Mouse (Mus musculus) spleen, adult 2 months (tissue): ENCODE measurements around the gene Nxn. TPM values are rescaled to one million over a fixed set of nuclear protein-coding genes. Genes with fewer than 3 reads are reported as not detected.

Experiments used
- DNase-seq, 2 experiments: peaks; one replicate each; pipeline versions ENCODE4 v3.0.0 to v3.0.0-alpha.2; 2012 to 2021; ENCODE audit warnings: low spot score in 2 of 2, low read depth in 1 of 2
- H3K27ac ChIP-seq: fragments of 200-500 bp; 2 replicates; pipeline ENCODE4 v1.5.1; 2012; ENCODE audit warnings: low read length, inconsistent platforms; ENCODE audit not compliant: insufficient read depth
- H3K27me3 ChIP-seq: fragments of 200-500 bp; 2 replicates; pipeline ENCODE4 v1.6.1; 2012; ENCODE audit warnings: mild to moderate bottlenecking, moderate library complexity, low read length, inconsistent platforms; ENCODE audit not compliant: control insufficient read depth, insufficient read depth
- H3K36me3 ChIP-seq: fragments of 200-500 bp; 2 replicates; pipeline ENCODE4 v1.6.1; 2012; ENCODE audit warnings: mild to moderate bottlenecking, low read length, inconsistent platforms; ENCODE audit not compliant: control insufficient read depth, insufficient read depth
- H3K4me1 ChIP-seq: fragments of 200-500 bp; 2 replicates; pipeline ENCODE4 v1.6.1; 2011; ENCODE audit warnings: inconsistent platforms; ENCODE audit not compliant: control insufficient read depth, insufficient read depth, insufficient read length
- H3K4me3 ChIP-seq: fragments of 200-500 bp; 2 replicates; pipeline ENCODE4 v1.5.1; 2011; ENCODE audit warnings: mild to moderate bottlenecking, inconsistent platforms; ENCODE audit not compliant: insufficient read depth, insufficient read length; ENCODE audit errors: extremely low read depth
- CTCF ChIP-seq: fragments of 200-500 bp; IDR thresholded peaks from 2 replicates; pipeline ENCODE4 v1.5.1; 2011; ENCODE audit warnings: mild to moderate bottlenecking, inconsistent platforms; ENCODE audit not compliant: insufficient read depth, insufficient read length, insufficient replicate concordance; ENCODE audit errors: extremely low read depth
- POLR2A ChIP-seq: fragments of 200-500 bp; IDR thresholded peaks from 2 replicates; pipeline ENCODE4 v1.6.1; 2011; ENCODE audit warnings: low read depth, low read length, inconsistent platforms
- whole genome bisulfite sequencing: fragments of 180-500 bp; shearing (Covaris S2); methylation state at CpG from one replicate; pipeline ENCODE4 v1.1.7; 2018; 5-methylcytosine and 5-hydroxymethylcytosine counted together
- polyA plus RNA-seq: library from polyadenylated mRNA; depleted of rRNA; stranded (reverse); fragments of >200 nt; gene quantifications from 2 replicates; pipeline ENCODE4 v1.2.3, GENCODE M21; 2012

Gene Nxn
- polyA plus RNA-seq, 1 experiment = 6.9 TPM

DNA sequence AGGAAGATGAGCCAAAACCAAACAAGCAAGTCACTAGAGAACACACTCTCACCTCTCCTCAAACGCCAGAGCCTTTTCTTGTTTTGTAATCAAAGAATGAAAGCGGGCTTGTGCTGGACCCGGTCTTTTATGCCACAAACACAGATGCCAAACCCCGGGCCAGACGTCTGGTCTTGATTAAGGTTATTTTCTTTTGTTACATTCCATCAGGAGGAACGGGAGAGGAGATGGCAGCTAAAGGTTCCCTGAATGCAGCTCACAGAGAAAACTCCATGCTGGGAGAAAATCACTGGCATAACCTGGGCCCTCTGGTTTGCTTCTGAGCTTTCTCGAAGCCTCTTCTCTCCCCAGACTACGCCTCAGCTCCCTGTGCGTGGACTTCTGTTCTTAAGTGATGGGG, 55.9 kb downstream of the Nxn start:
- Histone ChIP-seq H3K4me3 (no peak overlapping the region), H3K27ac (no peak overlapping the region), H3K27me3 (no peaks in the 10 kb centered on the region), H3K36me3 (no peaks in the 10 kb centered on the region), H3K4me1 (no peaks in the 10 kb centered on the region)
- TF ChIP-seq CTCF = no peak
- no peak for TF ChIP-seq POLR2A
- DNase-seq = no peak
- WGBS = 89% methylated on average over 9 of the region's 9 CpGs

DNA sequence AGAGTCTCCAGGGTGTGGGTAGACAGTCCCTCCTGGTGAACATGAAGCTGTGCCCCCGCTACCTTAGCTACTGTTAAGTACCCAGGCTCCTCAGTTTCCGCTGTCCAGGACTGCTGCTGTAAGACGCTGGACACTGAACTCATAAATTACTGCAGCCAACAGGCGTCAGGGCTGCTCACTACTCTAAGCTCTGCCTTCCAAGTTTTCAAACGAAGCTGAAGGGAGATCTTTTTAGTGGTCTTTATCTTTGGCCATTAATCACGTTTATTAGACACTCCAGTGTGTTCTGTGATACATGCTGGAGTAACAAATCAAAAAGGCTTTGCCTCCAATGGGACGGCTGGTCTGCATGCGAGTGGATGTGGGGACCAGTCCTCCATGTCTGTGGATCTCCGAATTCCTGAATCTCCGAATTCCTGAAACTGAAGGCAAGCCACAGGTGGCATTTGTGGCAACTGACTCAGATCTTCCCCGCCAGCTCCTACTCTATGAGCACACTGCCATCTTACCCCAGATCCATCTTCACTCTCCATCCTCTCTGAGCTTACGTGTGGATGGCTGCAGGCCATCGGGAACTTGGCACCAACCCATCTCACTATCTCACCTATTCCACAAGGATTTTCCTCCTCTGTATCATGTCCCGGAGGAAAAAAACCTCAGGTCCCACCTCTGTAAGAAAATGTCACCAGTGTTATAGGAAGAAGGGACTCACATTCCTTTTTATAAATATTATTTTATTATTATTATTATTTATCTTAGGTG, 56.9 kb downstream of the Nxn start:
- H3K36me3 ChIP-seq = no peaks in the 10 kb centered on the region
- no peak overlapping the region for H3K4me3 ChIP-seq
- TF ChIP-seq CTCF (no peak), POLR2A (no peak)
- no peaks in the 10 kb centered on the region for H3K4me1 ChIP-seq
- no peaks in the 10 kb centered on the region for H3K27me3 ChIP-seq
- 89% methylated on average over 14 of the region's 14 CpGs for WGBS
- no peak for DNase-seq
- no peak overlapping the region for H3K27ac ChIP-seq

DNA sequence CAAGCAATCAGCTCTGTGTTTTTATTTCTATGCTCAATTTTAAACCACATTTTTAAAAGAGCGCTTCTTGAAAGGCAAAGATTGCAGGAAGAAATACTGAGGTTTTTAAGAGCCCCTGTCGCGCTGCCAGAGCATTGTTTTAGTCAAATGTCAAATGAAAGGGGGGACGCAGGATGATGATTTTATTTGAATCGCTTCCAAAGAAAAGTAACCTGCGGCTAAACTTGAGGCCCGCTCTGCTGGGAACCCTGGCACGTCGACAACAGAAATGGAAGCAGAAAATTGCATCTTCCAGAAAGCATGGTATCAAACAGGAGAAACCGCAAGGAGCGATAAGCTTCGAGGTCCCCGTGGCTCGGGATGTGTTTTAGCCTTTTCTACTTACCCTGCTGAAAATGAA, 57.8 kb downstream of the Nxn start:
- H3K36me3 ChIP-seq = no peaks in the 10 kb centered on the region
- WGBS = 90% methylated on average over 14 of the region's 14 CpGs
- H3K27ac ChIP-seq = no peak overlapping the region
- H3K27me3 ChIP-seq = no peaks in the 10 kb centered on the region
- no peaks in the 10 kb centered on the region for H3K4me1 ChIP-seq
- H3K4me3 ChIP-seq = no peak overlapping the region
- no peak for TF ChIP-seq POLR2A
- TF ChIP-seq CTCF = no peak
- no peak for DNase-seq

- Histone ChIP-seq H3K27me3 (no peaks in the 10 kb centered on the region), H3K36me3 (no peaks in the 10 kb centered on the region), H3K27ac (no peak overlapping the region), H3K4me3 (no peak overlapping the region), H3K4me1 (no peaks in the 10 kb centered on the region)
- TF ChIP-seq POLR2A (no peak), CTCF (no peak)
- WGBS = 82% methylated on average over 5 of the region's 5 CpGs
- DNase-seq = no peak
Measured at GRCm38 (mm10) chr11:76339830-76340229, 59.1 kb downstream of the Nxn start.

DNA sequence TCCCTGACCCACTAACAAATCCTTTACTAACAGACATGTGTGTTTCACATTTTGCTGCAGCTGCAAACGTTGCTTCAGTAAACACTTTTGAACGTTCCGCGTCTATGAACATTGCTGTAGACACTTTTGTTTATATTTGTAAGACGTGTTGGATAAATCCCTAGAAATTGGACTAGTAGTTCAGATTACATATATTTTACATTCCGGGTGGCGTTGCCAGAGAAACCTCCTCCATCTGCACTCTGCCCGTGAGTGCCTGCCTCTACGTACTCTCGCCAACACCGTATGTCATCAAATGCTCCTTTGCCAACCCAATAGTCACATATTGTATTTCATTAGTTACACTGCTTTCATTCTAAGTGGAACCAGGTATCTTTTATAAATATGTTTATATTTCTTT, 59.8 kb downstream of the Nxn start:
- Histone ChIP-seq H3K36me3 (no peaks in the 10 kb centered on the region), H3K4me3 (no peak overlapping the region), H3K27me3 (no peaks in the 10 kb centered on the region), H3K27ac (no peak overlapping the region), H3K4me1 (no peaks in the 10 kb centered on the region)
- 94% methylated on average over 11 of the region's 11 CpGs for WGBS
- TF ChIP-seq CTCF (no peak), POLR2A (no peak)
- no peak for DNase-seq

- Histone ChIP-seq H3K4me3 (no peak overlapping the region), H3K4me1 (no peaks in the 10 kb centered on the region), H3K36me3 (no peaks in the 10 kb centered on the region), H3K27ac (no peak overlapping the region), H3K27me3 (no peaks in the 10 kb centered on the region)
- TF ChIP-seq POLR2A = no peak
- no peak for DNase-seq
- WGBS = 92% methylated on average over 8 of the region's 8 CpGs
Measured at GRCm38 (mm10) chr11:76338656-76339055, 60.3 kb downstream of the Nxn start.

DNA sequence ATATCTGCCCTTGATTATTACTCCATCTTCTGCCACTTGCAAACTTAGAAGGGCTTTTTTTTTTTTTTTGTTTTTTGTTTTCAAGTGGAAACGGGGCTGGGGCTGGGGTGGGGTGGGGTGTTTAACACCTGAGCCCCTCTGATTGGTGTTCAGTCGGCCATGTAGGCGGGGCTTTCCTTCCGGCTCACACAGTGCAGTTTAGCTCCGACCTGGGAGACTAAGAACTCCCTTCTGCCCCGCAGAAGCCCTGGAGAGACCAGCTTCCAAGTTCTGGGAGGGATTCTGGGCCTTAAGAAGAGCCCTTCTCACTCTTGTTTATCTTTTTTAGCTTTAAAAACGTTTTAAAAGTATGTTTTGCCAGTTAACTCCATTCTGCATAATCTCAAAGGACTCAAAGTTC, 61.2 kb downstream of the Nxn start:
- DNase-seq = no peak
- H3K4me3 ChIP-seq = no peak overlapping the region
- no peaks in the 10 kb centered on the region for H3K4me1 ChIP-seq
- no peak overlapping the region for H3K27ac ChIP-seq
- TF ChIP-seq CTCF (no peak), POLR2A (no peak)
- H3K27me3 ChIP-seq = no peaks in the 10 kb centered on the region
- 13% methylated on average over 7 of the region's 7 CpGs for WGBS
- H3K36me3 ChIP-seq = no peaks in the 10 kb centered on the region
